In genomic region chr3:132629601-132630239, GRCm38 (mm10) we compare ENCODE assay signal across 30 mouse cellular contexts. TPM values are rescaled to one million over a fixed set of nuclear protein-coding genes. Genes with fewer than 3 reads are reported as not detected.
A peak's percentile ranks its signal among the peaks of the same experiment; 100 is the strongest.
DNase-seq lines count a peak whose midpoint lies in the region; ATAC-seq and TF ChIP-seq lines count a peak whose summit lies in the region.
"Had no signal": no experiment of that assay in that cellular context is flagged by ENCODE, and none has a peak within 500 bp of the region (broad histone marks: within the 10 kb centered on the region; RNA-seq: fewer than 3 reads in every experiment).

Gimd1 (plus strand) TSS chr3:132629820.

- H3K27me3 ChIP-seq in kidney, adult 2 months (replicated peaks; ENCODE audit: control insufficient read depth, insufficient read depth, low read length), result no peaks in the 10 kb centered on the region
- no peaks in the 10 kb centered on the region for H3K27me3 ChIP-seq in liver, adult 2 months (ENCODE audit: control insufficient read depth, insufficient read depth, low read length)
- no peaks in the 10 kb centered on the region for H3K27me3 ChIP-seq in liver, embryonic 11.5 days (replicated peaks; ENCODE audit: control insufficient read depth, insufficient read depth, low read length)
- no peaks in the 10 kb centered on the region for H3K27me3 ChIP-seq in liver, postnatal 0 days (ENCODE audit: insufficient read depth, low read length)
- H3K27me3 ChIP-seq: embryonic facial prominence, embryonic 15.5 days; heart, embryonic 12.5 days; limb, embryonic 15.5 days; midbrain, embryonic 12.5 days; neural tube, embryonic 15.5 days had no signal

- 71% methylated on average over 11 of the region's 11 CpGs for WGBS in kidney, adult 2 months
- WGBS in liver, adult 2 months, result 20% methylated on average over 11 of the region's 11 CpGs
- 79% methylated on average over 11 of the region's 11 CpGs for WGBS in liver, embryonic 11.5 days
- WGBS in liver, postnatal 0 days (ENCODE audit: insufficient replicate concordance), result 57% methylated on average over 11 of the region's 11 CpGs

- no peak within 1 kb of the TSS for H3K4me3 ChIP-seq in kidney, adult 2 months (ENCODE audit: insufficient read depth, low read depth, low read length)
- H3K4me3 ChIP-seq in liver, adult 2 months (ENCODE audit: insufficient read depth, low read depth, low read length), result peak within 1 kb of the TSS; percentile 55
- H3K4me3 ChIP-seq in liver, embryonic 11.5 days (ENCODE audit: low read depth, low read length), result no peak within 1 kb of the TSS
- H3K4me3 ChIP-seq in liver, postnatal 0 days (ENCODE audit: low read depth, low read length), result peak within 1 kb of the TSS; percentile 33
- H3K4me3 ChIP-seq: embryonic facial prominence, embryonic 15.5 days; forebrain, embryonic 10.5 days; heart, embryonic 12.5 days; hindbrain, embryonic 10.5 days; left cerebral cortex, adult 2 months; limb, embryonic 15.5 days; midbrain, embryonic 12.5 days; neural tube, embryonic 15.5 days had no signal

- TF ChIP-seq EP300 in liver, postnatal 0 days (IDR thresholded peaks at IDR 0.05; ENCODE audit: low read depth), result no peak

- peak; percentile 51 for DNase-seq in kidney, adult 2 months
- no peak for DNase-seq in kidney, postnatal 4 days
- DNase-seq in liver, adult 2 months (ENCODE audit: extremely low read depth, low read depth, low spot score), result peak; percentile 81
- no peak for DNase-seq in liver
- no peak for DNase-seq in liver, embryonic 11.5 days (ENCODE audit: low spot score)
- no peak for DNase-seq in liver, postnatal 0 days
- DNase-seq in cerebellum, adult 9-10 months, result no peak
- no peak for DNase-seq in thymus, adult 18-20 months
- DNase-seq: adrenal gland, postnatal 14 days; cerebellum, adult 8-10 months; gastrocnemius, postnatal 14 days; heart, adult 11 months; heart, postnatal 10 days; left cerebral cortex, postnatal 4 days; thymus, postnatal 25 days had no signal

- peaks cover 2% of the 10 kb centered on the region; the same call in 1 of the 2 replicates for H3K79me2 ChIP-seq in liver, adult 2 months (ENCODE audit: control insufficient read depth, insufficient read depth, low read length)

- no peak within 1 kb of the TSS for H3K27ac ChIP-seq in kidney, adult 2 months (ENCODE audit: insufficient read depth, low read depth, low read length)
- H3K27ac ChIP-seq in liver, adult 2 months (replicated peaks; ENCODE audit: insufficient read depth, low read depth, low read length), result 0 out of 2 replicates have a peak within 1 kb of the TSS, but pooled peaks have one; percentile 36
- no peak within 1 kb of the TSS for H3K27ac ChIP-seq in liver, embryonic 11.5 days (ENCODE audit: low read depth, low read length)
- H3K27ac ChIP-seq in liver, postnatal 0 days (ENCODE audit: low read depth), result no peak within 1 kb of the TSS
- H3K27ac ChIP-seq: embryonic facial prominence, embryonic 15.5 days; forebrain, embryonic 10.5 days; hindbrain, embryonic 10.5 days; hindbrain, postnatal 0 days; left cerebral cortex, adult 2 months; limb, embryonic 15.5 days; midbrain, embryonic 12.5 days; neural tube, embryonic 15.5 days had no signal

- no peaks in the 10 kb centered on the region for H3K36me3 ChIP-seq in kidney, adult 2 months (ENCODE audit: control insufficient read depth, insufficient read depth, low read length)
- H3K36me3 ChIP-seq in liver, adult 2 months (ENCODE audit: control insufficient read depth, insufficient read depth, low read length), result no peaks in the 10 kb centered on the region
- H3K36me3 ChIP-seq in liver, embryonic 11.5 days (ENCODE audit: control insufficient read depth, insufficient read depth, low read length), result no peaks in the 10 kb centered on the region
- H3K36me3 ChIP-seq in liver, postnatal 0 days (replicated peaks; ENCODE audit: insufficient read depth, low read length), result no peaks in the 10 kb centered on the region
- H3K36me3 ChIP-seq: embryonic facial prominence, embryonic 15.5 days; forebrain, embryonic 10.5 days; heart, embryonic 12.5 days; hindbrain, embryonic 10.5 days; limb, embryonic 15.5 days; midbrain, embryonic 12.5 days; neural tube, embryonic 15.5 days had no signal

- no peak within 1 kb of the TSS for H3K4me2 ChIP-seq in liver, embryonic 11.5 days
- H3K4me2 ChIP-seq in liver, postnatal 0 days (ENCODE audit: low read depth, low read length), result peak within 1 kb of the TSS; percentile 55
- H3K4me2 ChIP-seq: embryonic facial prominence, embryonic 15.5 days; heart, embryonic 12.5 days; limb, embryonic 15.5 days; midbrain, embryonic 12.5 days; neural tube, embryonic 15.5 days had no signal

- H3K4me1 ChIP-seq in kidney, adult 2 months (ENCODE audit: control insufficient read depth, insufficient read depth, low read length), result peaks cover 2% of the 10 kb centered on the region; the same call in 1 of the 2 replicates
- H3K4me1 ChIP-seq in liver, adult 2 months (ENCODE audit: control insufficient read depth, insufficient read depth, low read length), result no peaks in the 10 kb centered on the region
- H3K4me1 ChIP-seq in liver, embryonic 11.5 days (replicated peaks; ENCODE audit: control insufficient read depth, insufficient read depth, low read length), result no peaks in the 10 kb centered on the region
- no peaks in the 10 kb centered on the region for H3K4me1 ChIP-seq in liver, postnatal 0 days (ENCODE audit: insufficient read depth)
- H3K4me1 ChIP-seq: embryonic facial prominence, embryonic 15.5 days; forebrain, embryonic 10.5 days; heart, embryonic 12.5 days; hindbrain, embryonic 10.5 days; limb, embryonic 15.5 days; midbrain, embryonic 12.5 days; neural tube, embryonic 15.5 days had no signal

- 0 out of 2 replicates have a peak within 1 kb of the TSS, but pooled peaks have one; percentile 54 for H3K9ac ChIP-seq in liver, adult 2 months (ENCODE audit: low read depth, low read length)
- H3K9ac ChIP-seq in liver, embryonic 11.5 days (ENCODE audit: low read depth, low read length), result no peak within 1 kb of the TSS
- H3K9ac ChIP-seq in liver, postnatal 0 days (replicated peaks), result no peak within 1 kb of the TSS
- H3K9ac ChIP-seq: embryonic facial prominence, embryonic 15.5 days; heart, embryonic 12.5 days; limb, embryonic 15.5 days; midbrain, embryonic 12.5 days; neural tube, embryonic 15.5 days had no signal

- peak; percentile 67; the same call in 1 of the 2 replicates for ATAC-seq in liver, embryonic 11.5 days (replicated peaks; ENCODE audit: low FRiP score)
- peak; percentile 50; the same call in 1 of the 2 replicates for ATAC-seq in liver, postnatal 0 days
- ATAC-seq: forebrain, embryonic 16.5 days; hindbrain, postnatal 0 days had no signal

- no peak for TF ChIP-seq CTCF in kidney, adult 2 months (conservative IDR thresholded peaks at IDR 0.05; ENCODE audit: insufficient read depth, insufficient read length, low read depth, low read length)
- no peak for TF ChIP-seq CTCF in liver, adult 2 months (IDR thresholded peaks at IDR 0.05; ENCODE audit: low read depth, low read length)
- no peak for TF ChIP-seq CTCF in liver, postnatal 0 days (IDR thresholded peaks at IDR 0.05; ENCODE audit: low read depth)

- no peaks in the 10 kb centered on the region for H3K9me3 ChIP-seq in liver, embryonic 11.5 days (ENCODE audit: control insufficient read depth, low read length)
- H3K9me3 ChIP-seq in liver, postnatal 0 days (ENCODE audit: low read length), result no peaks in the 10 kb centered on the region
- H3K9me3 ChIP-seq: embryonic facial prominence, embryonic 15.5 days; forebrain, embryonic 10.5 days; heart, embryonic 12.5 days; hindbrain, embryonic 10.5 days; limb, embryonic 15.5 days; midbrain, embryonic 12.5 days; neural tube, embryonic 15.5 days had no signal

- no peak for TF ChIP-seq POLR2A in kidney, adult 2 months (IDR thresholded peaks at IDR 0.05; ENCODE audit: low read depth, low read length)
- TF ChIP-seq POLR2A in liver, adult 2 months (IDR thresholded peaks at IDR 0.05; ENCODE audit: extremely low read depth, insufficient read depth, low read length), result no peak

RNA-seq across cellular contexts. Expression of gene Gimd1, which starts in this region (rescaled TPM):
- polyA plus RNA-seq in kidney, adult 2 months (2012; rRNA removed), result 0.16 TPM in 1 of 2 replicates, not detected in the other
- 5.3 and 9.1 TPM in 2 replicates for total RNA-seq in liver, adult 2 months (2014; rRNA removed)
- 2.2 and 3.6 TPM in 2 replicates for polyA plus RNA-seq in liver, adult 2 months (2012; rRNA removed)
- 19.1 and 21.0 TPM in 2 replicates for polyA plus RNA-seq in liver, embryonic 11.5 days (2014; fragmentation: Nextera tagmentation; extraction: Ambion mirVana)
- polyA plus RNA-seq in liver, postnatal 0 days (2015; fragmentation: Nextera tagmentation; extraction: Ambion mirVana), result 5.1 and 5.6 TPM in 2 replicates
- total RNA-seq: common myeloid progenitor, adult 5-6 weeks; gastrocnemius, postnatal 14 days; heart, postnatal 10 days; hindbrain, postnatal 0 days; layer of hippocampus, postnatal 10 days; left cerebral cortex, adult 2 months; left cerebral cortex, postnatal 4 days; megakaryocyte, adult 5-6 weeks had no signal
- polyA plus RNA-seq: brain, embryonic 14.5 days; embryonic facial prominence, embryonic 15.5 days; forebrain, embryonic 10.5 days; forebrain, embryonic 16.5 days; hindbrain, embryonic 10.5 days; hindbrain, postnatal 0 days; limb, embryonic 15.5 days; midbrain, embryonic 12.5 days; neural tube, embryonic 15.5 days; testis, adult 2 months had no signal

Comparison
In these comparisons a context has a peak if more than half of its experiments do, and no peak if none do; other contexts are left out.
1. H3K4me3 ChIP-seq: peak in liver, adult 2 months (single experiment) and liver, postnatal 0 days (single experiment); none in kidney, adult 2 months (single experiment) and liver, embryonic 11.5 days (single experiment).
2. Peak in DNase-seq in kidney, adult 2 months; RNA of the gene not detected or under 1 TPM.